Comparison of ENCODE assay signal across 10 mouse cellular contexts in genomic region chr2:37948424-37948823, GRCm38 (mm10).
DNase-seq lines count a peak whose midpoint lies in the region; ATAC-seq and TF ChIP-seq lines count a peak whose summit lies in the region.
"Had no signal": no experiment of that assay in that cellular context is flagged by ENCODE, and none has a peak within 500 bp of the region (broad histone marks: within the 10 kb centered on the region; RNA-seq: fewer than 3 reads in every experiment).

No protein-coding gene starts in this region.

- H3K36me3 ChIP-seq in liver, adult 2 months (ENCODE audit: control insufficient read depth, insufficient read depth, low read length): no peaks in the 10 kb centered on the region
- H3K36me3 ChIP-seq in liver, embryonic 12.5 days: no peaks in the 10 kb centered on the region
- no peaks in the 10 kb centered on the region for H3K36me3 ChIP-seq in hindbrain, embryonic 14.5 days (replicated peaks; ENCODE audit: control insufficient read depth, insufficient read depth)
- H3K36me3 ChIP-seq: embryonic facial prominence, embryonic 12.5 days had no signal

- no peaks in the 10 kb centered on the region for H3K79me2 ChIP-seq in liver, adult 2 months (ENCODE audit: control insufficient read depth, insufficient read depth, low read length)

- no peak for TF ChIP-seq POLR2A in liver, adult 2 months (IDR thresholded peaks at IDR 0.05; ENCODE audit: extremely low read depth, insufficient read depth, low read length)
- TF ChIP-seq POLR2A in bone marrow macrophage, adult 2 months (IDR thresholded peaks at IDR 0.05; ENCODE audit: borderline replicate concordance, low read depth, low read length): no peak

- H3K9ac ChIP-seq in liver, adult 2 months (ENCODE audit: low read depth, low read length): no peak overlapping the region
- H3K9ac ChIP-seq in liver, embryonic 12.5 days: no peak overlapping the region
- no peak overlapping the region for H3K9ac ChIP-seq in hindbrain, embryonic 14.5 days
- H3K9ac ChIP-seq: embryonic facial prominence, embryonic 12.5 days had no signal

- 33% methylated on average over 2 of the region's 2 CpGs for WGBS in liver, adult 2 months
- 21% methylated on average over 2 of the region's 2 CpGs for WGBS in liver, embryonic 12.5 days (ENCODE audit: insufficient replicate concordance)
- 28% methylated on average over 2 of the region's 2 CpGs for WGBS in hindbrain, embryonic 14.5 days

- no peak overlapping the region for H3K4me2 ChIP-seq in liver, embryonic 12.5 days
- H3K4me2 ChIP-seq in hindbrain, embryonic 14.5 days (replicated peaks): no peak overlapping the region
- H3K4me2 ChIP-seq: embryonic facial prominence, embryonic 12.5 days had no signal

- H3K27ac ChIP-seq in liver, adult 2 months (replicated peaks; ENCODE audit: insufficient read depth, low read depth, low read length): no peak overlapping the region
- no peak overlapping the region for H3K27ac ChIP-seq in liver, embryonic 12.5 days
- H3K27ac ChIP-seq in bone marrow macrophage, adult 2 months (ENCODE audit: insufficient read depth, low read depth, low read length): no peak overlapping the region
- no peak overlapping the region for H3K27ac ChIP-seq in hindbrain, embryonic 14.5 days
- H3K27ac ChIP-seq: embryonic facial prominence, embryonic 12.5 days had no signal

- no peaks in the 10 kb centered on the region for H3K27me3 ChIP-seq in liver, adult 2 months (ENCODE audit: control insufficient read depth, insufficient read depth, low read length)
- H3K27me3 ChIP-seq in liver, embryonic 12.5 days (replicated peaks): no peaks in the 10 kb centered on the region
- no peaks in the 10 kb centered on the region for H3K27me3 ChIP-seq in hindbrain, embryonic 14.5 days (ENCODE audit: control insufficient read depth, insufficient read depth, low read length)
- H3K27me3 ChIP-seq: embryonic facial prominence, embryonic 12.5 days had no signal

- H3K4me3 ChIP-seq in liver, adult 2 months (ENCODE audit: insufficient read depth, low read depth, low read length): no peak overlapping the region
- H3K4me3 ChIP-seq in liver, embryonic 12.5 days: no peak overlapping the region
- no peak overlapping the region for H3K4me3 ChIP-seq in bone marrow macrophage, adult 2 months (ENCODE audit: insufficient read depth, low read length)
- H3K4me3 ChIP-seq in hindbrain, embryonic 14.5 days (replicated peaks; ENCODE audit: low read length): no peak overlapping the region
- H3K4me3 ChIP-seq: embryonic facial prominence, embryonic 12.5 days had no signal

- ATAC-seq in CD4-positive, CD25-positive, alpha-beta regulatory T cell, adult 4 months: no peak
- ATAC-seq in liver, embryonic 12.5 days: no peak
- ATAC-seq in hindbrain, embryonic 14.5 days (ENCODE audit: low FRiP score): no peak

- peak; percentile 54 for TF ChIP-seq CTCF in liver, adult 2 months (IDR thresholded peaks at IDR 0.05; ENCODE audit: low read depth, low read length)
- TF ChIP-seq CTCF in bone marrow macrophage, adult 2 months (IDR thresholded peaks at IDR 0.05; ENCODE audit: low read depth, low read length): peak; percentile 26; the same call in 1 of the 2 replicates

- no peaks in the 10 kb centered on the region for H3K9me3 ChIP-seq in liver, embryonic 12.5 days (replicated peaks)
- H3K9me3 ChIP-seq in hindbrain, embryonic 14.5 days (ENCODE audit: control insufficient read depth, low read length): no peaks in the 10 kb centered on the region
- H3K9me3 ChIP-seq: embryonic facial prominence, embryonic 12.5 days had no signal

- peak; percentile 41 for DNase-seq in CD4-positive, CD25-positive, alpha-beta regulatory T cell, adult 2 months (ENCODE audit: low read depth, low spot score)
- peak; percentile 21 for DNase-seq in liver, adult 2 months (ENCODE audit: extremely low read depth, low read depth, low spot score)
- DNase-seq in naive thymus-derived CD4-positive, alpha-beta T cell, adult 2 months (ENCODE audit: low read depth): peak; percentile 22
- no peak for DNase-seq in hindbrain, embryonic 14.5 days (ENCODE audit: low spot score)
- DNase-seq in ovary, adult 18-20 months (ENCODE audit: low spot score): no peak
- DNase-seq: right cerebral cortex, adult 18-20 months had no signal

- no peaks in the 10 kb centered on the region for H3K4me1 ChIP-seq in liver, adult 2 months (ENCODE audit: control insufficient read depth, insufficient read depth, low read length)
- H3K4me1 ChIP-seq in liver, embryonic 12.5 days: no peaks in the 10 kb centered on the region
- H3K4me1 ChIP-seq in bone marrow macrophage, adult 2 months (ENCODE audit: control insufficient read depth, insufficient read depth, low read length): no peaks in the 10 kb centered on the region
- H3K4me1 ChIP-seq in hindbrain, embryonic 14.5 days (replicated peaks; ENCODE audit: control insufficient read depth, insufficient read depth, low read length): no peaks in the 10 kb centered on the region

Comparison
In these comparisons a context has a peak if more than half of its experiments do, and no peak if none do; other contexts are left out.
1. DNase-seq: peak in CD4-positive, CD25-positive, alpha-beta regulatory T cell, adult 2 months (single experiment), liver, adult 2 months (single experiment) and naive thymus-derived CD4-positive, alpha-beta T cell, adult 2 months (single experiment); none in hindbrain, embryonic 14.5 days (single experiment) and ovary, adult 18-20 months (single experiment).